Mouse (Mus musculus): Measurements from ENCODE around the gene Dedd. TPM values are rescaled to one million over a fixed set of nuclear protein-coding genes. Genes with fewer than 3 reads are reported as not detected.

The Dedd gene
- polyA plus RNA-seq, 1 experiment, result 40.7 TPM

DNA sequence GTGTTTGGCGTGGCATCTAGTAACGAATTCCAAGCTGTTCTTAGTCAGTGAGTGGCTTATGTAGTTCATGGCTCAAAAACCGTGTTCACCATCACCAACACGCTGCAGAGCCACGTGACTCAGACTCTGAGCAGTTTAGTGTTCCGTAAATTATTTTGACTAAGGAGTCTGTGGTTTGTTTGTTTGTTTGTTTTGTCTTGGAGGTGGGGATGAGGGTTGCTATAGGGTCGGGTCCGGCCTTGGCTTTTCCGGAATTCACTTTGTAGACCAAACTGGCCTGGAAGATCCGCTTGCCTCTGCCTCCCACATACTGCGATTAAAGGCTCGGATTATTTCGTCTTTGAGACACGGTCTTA, 17.1 kb downstream of the Dedd start:
- TF ChIP-seq POLR2A (IDR thresholded peaks at IDR 0.05; ENCODE audit: low read depth, low read length) (no peak), CTCF (IDR thresholded peaks at IDR 0.05; ENCODE audit: extremely low read depth, insufficient read length, insufficient replicate concordance, low read depth, low read length) (no peak)
- H3K4me3 ChIP-seq (ENCODE audit: low read depth, low read length), result peak overlapping the region; percentile 78
- WGBS, result under 1% methylated on average over 14 of the region's 14 CpGs
- no peak overlapping the region for H3K27ac ChIP-seq (ENCODE audit: insufficient read depth, low read depth, low read length)
- peaks cover 16% of the 10 kb centered on the region for H3K36me3 ChIP-seq (ENCODE audit: control insufficient read depth, insufficient read depth, low read length)
- H3K4me1 ChIP-seq (ENCODE audit: control insufficient read depth, insufficient read depth, insufficient read length, low read length), result peaks cover 11% of the 10 kb centered on the region
- H3K27me3 ChIP-seq (ENCODE audit: control insufficient read depth, insufficient read depth, low read length), result no peaks in the 10 kb centered on the region

DNA sequence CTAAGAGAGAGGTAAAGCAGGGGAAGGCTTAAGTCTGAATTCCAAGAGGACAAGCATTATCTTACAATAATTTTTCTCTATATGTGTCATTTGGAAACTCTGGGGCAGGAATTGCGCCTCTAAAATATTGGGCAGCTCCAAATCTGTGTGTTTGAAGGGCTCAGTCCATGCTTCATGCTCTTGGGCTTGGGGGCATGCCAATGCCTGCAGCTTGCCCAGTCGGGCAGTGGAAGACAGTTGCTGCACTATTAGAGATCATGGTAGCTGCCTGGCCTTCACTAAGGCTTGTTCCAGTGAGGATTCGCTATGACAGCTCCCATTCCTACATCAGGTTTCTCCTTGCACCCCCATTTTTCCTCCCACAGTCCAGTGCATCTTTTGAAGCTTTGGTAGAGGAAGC, 19.7 kb downstream of the Dedd start:
- 85% methylated on average over 3 of the region's 3 CpGs for WGBS
- Histone ChIP-seq H3K4me3 (ENCODE audit: low read depth, low read length) (no peak overlapping the region), H3K36me3 (ENCODE audit: control insufficient read depth, insufficient read depth, low read length) (no peaks in the 10 kb centered on the region), H3K27ac (ENCODE audit: insufficient read depth, low read depth, low read length) (no peak overlapping the region), H3K4me1 (ENCODE audit: control insufficient read depth, insufficient read depth, insufficient read length, low read length) (peaks cover 6% of the 10 kb centered on the region; the same call in 1 of the 2 replicates), H3K27me3 (ENCODE audit: control insufficient read depth, insufficient read depth, low read length) (no peaks in the 10 kb centered on the region)
- TF ChIP-seq POLR2A (IDR thresholded peaks at IDR 0.05; ENCODE audit: low read depth, low read length), result no peak
- TF ChIP-seq CTCF (IDR thresholded peaks at IDR 0.05; ENCODE audit: extremely low read depth, insufficient read length, insufficient replicate concordance, low read depth, low read length), result no peak

DNA sequence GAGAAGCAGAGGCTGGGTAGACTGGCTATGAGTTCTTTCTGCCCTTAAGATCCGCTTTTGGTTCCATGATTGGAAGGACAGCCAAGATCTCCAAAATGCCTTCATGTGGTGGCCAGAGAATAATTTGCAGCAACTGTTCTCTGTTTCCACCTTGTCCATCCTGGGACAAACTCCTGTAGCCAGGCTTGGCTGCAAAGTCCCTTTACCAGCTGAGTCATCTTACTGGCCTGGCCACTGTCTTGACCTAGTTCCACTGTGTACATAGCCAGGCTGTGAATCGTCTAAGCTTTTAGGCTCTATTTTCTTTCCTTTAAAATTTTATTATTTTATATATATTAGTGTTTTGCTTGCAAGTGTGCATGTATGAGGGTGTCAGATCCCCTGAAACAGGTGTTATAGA, 20.3 kb downstream of the Dedd start:
- 55% methylated on average over 2 of the region's 2 CpGs for WGBS
- no peak overlapping the region for H3K27ac ChIP-seq (ENCODE audit: insufficient read depth, low read depth, low read length)
- TF ChIP-seq POLR2A (IDR thresholded peaks at IDR 0.05; ENCODE audit: low read depth, low read length) (no peak), CTCF (IDR thresholded peaks at IDR 0.05; ENCODE audit: extremely low read depth, insufficient read length, insufficient replicate concordance, low read depth, low read length) (no peak)
- no peak overlapping the region for H3K4me3 ChIP-seq (ENCODE audit: low read depth, low read length)
- no peaks in the 10 kb centered on the region for H3K36me3 ChIP-seq (ENCODE audit: control insufficient read depth, insufficient read depth, low read length)
- peaks cover 3% of the 10 kb centered on the region; the same call in 1 of the 2 replicates for H3K4me1 ChIP-seq (ENCODE audit: control insufficient read depth, insufficient read depth, insufficient read length, low read length)
- no peaks in the 10 kb centered on the region for H3K27me3 ChIP-seq (ENCODE audit: control insufficient read depth, insufficient read depth, low read length)

DNA sequence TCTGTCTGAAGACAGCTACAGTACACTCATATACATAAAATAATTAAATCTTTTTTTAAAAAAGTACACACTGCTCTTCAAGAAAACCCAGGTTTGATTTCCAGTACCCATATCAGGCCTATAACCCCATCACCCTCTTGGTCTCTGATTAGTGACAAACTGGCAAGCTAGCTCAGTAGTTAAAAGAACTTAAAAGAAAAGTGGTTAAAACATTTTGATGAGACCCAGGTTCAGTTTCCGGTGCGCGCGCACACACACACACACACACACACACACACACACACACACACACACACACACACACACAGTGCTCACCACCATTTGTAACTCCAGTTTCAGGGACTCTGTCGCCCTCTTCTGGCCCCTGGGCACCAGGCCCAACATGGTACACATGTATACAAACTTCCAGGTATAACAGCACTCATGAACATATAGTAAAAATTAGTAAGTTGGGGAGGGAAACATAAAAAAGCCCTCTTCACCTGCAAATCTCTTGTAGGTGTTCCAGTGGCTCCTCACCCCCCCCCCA, 26.9 kb downstream of the Dedd start:
- H3K36me3 ChIP-seq (ENCODE audit: control insufficient read depth, insufficient read depth, low read length), result peaks cover 13% of the 10 kb centered on the region
- H3K27me3 ChIP-seq (ENCODE audit: control insufficient read depth, insufficient read depth, low read length), result no peaks in the 10 kb centered on the region
- no peak overlapping the region for H3K4me3 ChIP-seq (ENCODE audit: low read depth, low read length)
- TF ChIP-seq POLR2A (IDR thresholded peaks at IDR 0.05; ENCODE audit: low read depth, low read length) (no peak), CTCF (IDR thresholded peaks at IDR 0.05; ENCODE audit: extremely low read depth, insufficient read length, insufficient replicate concordance, low read depth, low read length) (peak; percentile 58; the same call in 1 of the 2 replicates)
- no peak overlapping the region for H3K27ac ChIP-seq (ENCODE audit: insufficient read depth, low read depth, low read length)
- WGBS, result 80% methylated on average over 5 of the region's 5 CpGs
- peaks cover 7% of the 10 kb centered on the region for H3K4me1 ChIP-seq (ENCODE audit: control insufficient read depth, insufficient read depth, insufficient read length, low read length)

DNA sequence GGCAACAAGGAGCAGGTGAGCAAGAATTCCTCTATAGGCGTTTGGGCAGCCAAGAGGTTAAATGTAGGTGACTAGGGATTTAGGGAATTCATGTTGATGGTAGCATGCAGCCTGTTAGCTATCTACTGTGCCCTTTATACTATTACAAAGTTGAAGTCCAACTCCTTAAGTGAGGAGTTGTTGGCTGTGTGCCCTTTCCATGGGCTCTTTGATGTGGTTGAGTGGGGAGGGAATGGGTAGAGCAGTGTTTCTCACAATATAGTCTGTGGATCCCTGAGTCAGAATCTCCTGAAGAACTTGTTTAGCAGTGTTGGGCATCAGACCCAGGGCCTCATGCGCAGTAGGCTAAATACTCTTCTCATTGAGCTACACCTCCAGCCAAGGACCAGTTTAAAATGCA, 27.9 kb downstream of the Dedd start:
- Histone ChIP-seq H3K4me1 (ENCODE audit: control insufficient read depth, insufficient read depth, insufficient read length, low read length) (peaks cover 10% of the 10 kb centered on the region), H3K27ac (ENCODE audit: insufficient read depth, low read depth, low read length) (no peak overlapping the region), H3K36me3 (ENCODE audit: control insufficient read depth, insufficient read depth, low read length) (peaks cover 13% of the 10 kb centered on the region), H3K27me3 (ENCODE audit: control insufficient read depth, insufficient read depth, low read length) (no peaks in the 10 kb centered on the region), H3K4me3 (ENCODE audit: low read depth, low read length) (no peak overlapping the region)
- TF ChIP-seq POLR2A (IDR thresholded peaks at IDR 0.05; ENCODE audit: low read depth, low read length) (no peak), CTCF (IDR thresholded peaks at IDR 0.05; ENCODE audit: extremely low read depth, insufficient read length, insufficient replicate concordance, low read depth, low read length) (no peak)
- 84% methylated on average over 2 of the region's 2 CpGs for WGBS

DNA sequence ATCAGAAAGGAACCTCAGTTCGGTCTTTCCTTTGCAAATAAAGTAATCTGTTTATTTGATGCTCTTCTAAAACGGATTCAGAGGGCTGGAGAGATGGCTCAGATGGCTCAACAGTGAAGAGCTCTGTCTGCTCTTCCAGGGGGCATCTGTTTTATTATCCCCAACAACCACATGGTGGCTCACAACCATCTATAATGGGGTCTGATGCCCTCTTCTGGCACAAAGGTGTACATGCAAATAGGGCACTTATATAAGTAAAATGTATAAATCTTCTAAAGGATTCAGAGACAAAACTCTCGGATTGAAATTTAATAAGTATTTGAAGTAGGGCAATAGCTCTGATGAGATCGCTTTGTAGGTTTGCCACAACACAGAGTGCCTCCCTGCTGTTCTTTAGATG, 29.5 kb downstream of the Dedd start:
- TF ChIP-seq CTCF (IDR thresholded peaks at IDR 0.05; ENCODE audit: extremely low read depth, insufficient read length, insufficient replicate concordance, low read depth, low read length) (peak; percentile 13; the same call in 1 of the 2 replicates), POLR2A (IDR thresholded peaks at IDR 0.05; ENCODE audit: low read depth, low read length) (no peak)
- peaks cover 10% of the 10 kb centered on the region for H3K4me1 ChIP-seq (ENCODE audit: control insufficient read depth, insufficient read depth, insufficient read length, low read length)
- WGBS, result 65% methylated on average over 4 of the region's 4 CpGs
- H3K27me3 ChIP-seq (ENCODE audit: control insufficient read depth, insufficient read depth, low read length), result no peaks in the 10 kb centered on the region
- no peak overlapping the region for H3K4me3 ChIP-seq (ENCODE audit: low read depth, low read length)
- peaks cover 13% of the 10 kb centered on the region for H3K36me3 ChIP-seq (ENCODE audit: control insufficient read depth, insufficient read depth, low read length)
- no peak overlapping the region for H3K27ac ChIP-seq (ENCODE audit: insufficient read depth, low read depth, low read length)

DNA sequence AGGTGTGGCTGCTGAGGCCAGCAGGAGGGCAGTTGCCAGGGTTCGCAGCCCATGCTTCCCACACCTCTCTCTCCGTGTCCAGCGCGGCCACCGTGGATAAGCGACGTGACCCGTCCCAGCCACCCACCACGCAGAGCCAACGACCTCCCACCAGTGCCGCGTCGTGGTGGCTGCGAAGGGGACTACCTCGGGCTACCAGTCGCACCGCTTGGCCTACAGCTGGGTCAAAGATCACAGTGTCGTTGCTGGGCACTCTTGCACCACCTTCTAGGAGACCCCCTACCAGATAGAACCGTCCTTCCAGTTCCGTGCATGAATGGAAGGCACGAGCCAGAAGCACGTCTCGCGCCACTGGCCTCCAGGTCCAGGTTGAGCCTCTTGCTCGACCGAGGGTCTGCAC, 31.3 kb downstream of the Dedd start:
- TF ChIP-seq CTCF (IDR thresholded peaks at IDR 0.05; ENCODE audit: extremely low read depth, insufficient read length, insufficient replicate concordance, low read depth, low read length) (no peak), POLR2A (IDR thresholded peaks at IDR 0.05; ENCODE audit: low read depth, low read length) (no peak)
- 39% methylated on average over 26 of the region's 26 CpGs for WGBS
- no peak overlapping the region for H3K27ac ChIP-seq (ENCODE audit: insufficient read depth, low read depth, low read length)

More for the DNA sequence above, 31.3 kb downstream of the Dedd start:
- H3K27me3 ChIP-seq (ENCODE audit: control insufficient read depth, insufficient read depth, low read length), result no peaks in the 10 kb centered on the region
- H3K4me3 ChIP-seq (ENCODE audit: low read depth, low read length), result peak overlapping the region; percentile 56
- peaks cover 13% of the 10 kb centered on the region for H3K36me3 ChIP-seq (ENCODE audit: control insufficient read depth, insufficient read depth, low read length)
- peaks cover 10% of the 10 kb centered on the region for H3K4me1 ChIP-seq (ENCODE audit: control insufficient read depth, insufficient read depth, insufficient read length, low read length)
